Mouse (Mus musculus) embryo, embryonic 11 days (tissue): ENCODE results near the gene Gmppa.
A peak's percentile ranks its signal among the peaks of the same experiment; 100 is the strongest.

Source experiments
- DNase-seq: peaks from one replicate; pipeline ENCODE4 v3.0.0-alpha.2; 2015

Gene Gmppa

DNA sequence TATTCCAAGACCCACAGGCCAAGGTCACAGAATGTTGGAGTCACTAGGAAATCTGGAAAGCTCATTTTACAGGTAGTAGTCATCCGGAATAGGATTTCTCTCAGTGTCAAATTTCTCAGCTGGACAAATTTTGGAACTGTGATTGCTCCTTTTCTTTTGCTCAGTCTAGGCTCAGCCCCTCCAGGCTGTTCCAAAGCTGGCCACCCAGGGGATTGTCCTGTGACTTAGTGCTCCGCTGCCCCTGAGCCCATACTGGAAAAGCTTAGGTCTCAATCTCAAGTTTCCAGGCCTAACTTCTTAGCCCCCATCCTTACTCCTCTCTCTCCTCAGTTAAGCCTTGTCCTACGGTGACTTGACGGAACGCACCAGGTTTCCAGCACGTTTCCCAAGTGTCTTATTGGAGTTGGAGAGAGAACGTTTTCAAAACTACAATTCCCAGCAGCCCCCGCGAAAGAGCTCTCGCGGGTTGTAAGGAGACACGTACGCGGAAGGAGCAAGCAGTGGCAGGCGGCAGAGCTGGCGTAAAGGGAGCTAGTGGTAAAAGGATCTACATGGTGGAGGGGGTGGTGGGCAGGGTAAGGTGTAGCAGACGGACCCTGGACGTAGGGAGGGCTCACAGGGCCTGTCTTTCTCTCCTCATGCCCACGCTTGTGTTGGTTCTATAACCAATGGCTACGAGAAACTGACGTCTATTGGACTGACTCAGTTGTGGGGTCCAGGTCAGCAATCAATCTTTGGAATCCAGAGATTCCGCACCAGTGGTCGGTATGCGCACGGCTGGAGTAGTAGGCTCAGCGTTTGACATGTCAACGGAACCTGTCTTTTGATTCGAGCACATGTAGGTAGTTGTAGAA, at the start of gene Gmppa:
Gene Gmppa (plus strand): TSS at position 456 of the 854 bp plus-strand sequence.
- peak; percentile 92 for DNase-seq

DNA sequence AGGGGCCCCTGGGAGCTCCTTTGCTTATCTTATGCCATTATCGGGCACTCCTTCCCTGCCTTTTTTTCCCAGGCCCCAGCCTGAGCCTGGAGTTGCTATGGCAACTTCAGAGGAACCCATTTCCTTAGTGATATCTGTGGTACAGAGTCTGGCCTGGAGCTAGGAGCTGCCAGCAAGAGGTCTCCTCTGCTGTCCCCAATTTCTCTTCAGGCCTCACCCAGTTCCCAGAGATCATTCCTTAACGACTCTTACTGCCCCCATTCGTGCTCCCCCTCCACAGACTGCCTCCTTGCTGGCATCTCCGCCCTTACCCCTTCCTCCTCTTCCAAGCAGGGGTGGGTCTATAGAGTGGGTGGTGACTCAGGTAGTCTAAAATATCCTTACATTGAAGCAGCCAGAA, 49.6 kb upstream of the Gmppa start:
- DNase-seq: no peak

DNA sequence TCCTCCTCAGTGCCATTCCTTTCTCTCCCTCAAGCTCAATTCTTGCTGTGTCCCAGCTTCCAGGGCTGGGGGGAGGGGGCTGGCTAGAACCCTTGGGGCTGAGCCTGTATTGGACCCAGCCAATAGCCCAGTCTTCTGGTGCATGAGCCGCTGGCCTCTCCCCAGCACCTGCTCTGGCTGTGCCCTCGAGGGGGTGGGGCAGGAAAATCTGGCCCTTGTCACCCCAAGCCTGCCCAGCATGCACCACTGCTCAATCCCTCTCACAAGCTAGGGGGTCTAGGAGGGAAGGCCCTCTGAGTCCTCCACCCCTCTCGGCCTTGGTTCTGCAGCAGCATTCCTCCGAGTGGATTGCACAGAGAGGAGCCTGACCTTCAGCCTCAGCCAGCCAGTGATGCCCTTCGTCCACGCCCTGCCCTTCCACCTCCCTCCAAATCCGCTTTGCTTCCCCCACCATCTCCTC, 48.2 kb upstream of the Gmppa start:
- DNase-seq: no peak

DNA sequence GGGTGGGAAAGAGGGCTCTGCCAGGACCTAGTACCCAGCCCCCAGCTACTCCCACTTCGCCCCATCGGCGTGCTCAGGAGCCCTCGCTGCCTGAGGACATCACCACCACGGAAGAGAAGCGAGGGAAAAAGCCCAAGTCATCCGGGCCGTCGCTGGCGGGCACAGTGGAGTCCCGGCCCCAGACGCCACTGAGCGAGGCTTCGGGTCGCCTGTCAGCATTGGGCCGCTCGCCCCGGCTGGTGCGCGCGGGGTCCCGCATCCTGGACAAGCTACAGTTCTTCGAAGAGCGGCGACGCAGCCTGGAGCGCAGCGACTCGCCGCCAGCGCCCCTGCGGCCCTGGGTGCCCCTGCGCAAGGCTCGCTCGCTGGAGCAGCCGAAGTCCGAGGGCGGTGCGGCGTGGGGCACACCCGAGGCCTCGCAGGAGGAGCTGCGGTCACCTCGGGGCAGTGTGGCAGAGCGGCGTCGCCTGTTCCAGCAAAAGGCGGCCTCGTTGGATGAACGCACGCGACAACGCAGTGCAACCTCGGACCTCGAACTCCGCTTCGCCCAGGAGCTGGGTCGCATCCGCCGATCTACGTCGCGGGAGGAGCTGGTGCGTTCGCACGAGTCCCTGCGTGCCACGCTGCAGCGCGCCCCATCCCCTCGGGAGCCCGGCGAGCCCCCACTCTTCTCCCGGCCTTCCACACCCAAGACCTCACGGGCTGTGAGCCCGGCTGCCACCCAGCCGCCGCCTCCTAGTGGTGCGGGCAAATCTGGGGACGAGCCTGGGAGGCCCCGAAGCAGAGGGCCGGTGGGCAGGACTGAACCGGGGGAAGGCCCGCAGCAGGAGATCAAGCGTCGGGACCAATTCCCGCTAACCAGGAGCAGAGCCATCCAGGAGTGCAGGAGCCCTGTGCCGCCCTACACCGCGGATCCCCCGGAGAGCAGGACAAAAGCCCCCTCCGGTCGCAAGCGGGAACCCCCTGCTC, 47.5 kb upstream of the Gmppa start:
- DNase-seq: peak; percentile 62

DNA sequence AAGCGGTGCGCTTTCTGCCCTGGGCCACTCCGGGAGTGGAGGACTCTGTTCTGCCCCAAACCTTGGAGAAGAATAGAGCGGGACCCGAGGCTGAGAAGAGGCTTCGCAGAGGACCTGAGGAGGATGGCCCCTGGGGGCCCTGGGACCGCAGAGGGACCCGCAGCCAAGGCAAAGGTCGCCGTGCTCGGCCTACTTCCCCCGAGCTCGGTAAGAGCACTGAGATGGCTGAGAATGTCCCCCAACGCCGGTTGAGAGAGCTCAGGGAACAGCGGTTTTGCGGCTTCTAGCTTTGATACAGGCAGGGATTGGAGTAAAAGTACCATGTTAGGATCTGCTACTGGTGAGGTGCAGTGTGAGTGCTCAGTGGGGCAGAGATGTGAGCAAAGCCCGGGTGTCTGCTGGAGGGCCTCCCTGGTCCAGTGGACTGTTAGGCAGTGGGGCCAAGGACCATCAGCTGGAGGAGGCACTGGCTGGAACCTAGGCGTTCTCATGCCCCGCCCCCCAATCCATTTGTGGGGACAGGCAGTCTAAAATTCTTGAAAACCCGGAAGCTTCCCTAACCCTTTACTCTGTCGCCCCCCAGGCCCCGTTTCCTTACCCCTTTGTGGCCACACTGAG, 46.7 kb upstream of the Gmppa start:
- DNase-seq: no peak

DNA sequence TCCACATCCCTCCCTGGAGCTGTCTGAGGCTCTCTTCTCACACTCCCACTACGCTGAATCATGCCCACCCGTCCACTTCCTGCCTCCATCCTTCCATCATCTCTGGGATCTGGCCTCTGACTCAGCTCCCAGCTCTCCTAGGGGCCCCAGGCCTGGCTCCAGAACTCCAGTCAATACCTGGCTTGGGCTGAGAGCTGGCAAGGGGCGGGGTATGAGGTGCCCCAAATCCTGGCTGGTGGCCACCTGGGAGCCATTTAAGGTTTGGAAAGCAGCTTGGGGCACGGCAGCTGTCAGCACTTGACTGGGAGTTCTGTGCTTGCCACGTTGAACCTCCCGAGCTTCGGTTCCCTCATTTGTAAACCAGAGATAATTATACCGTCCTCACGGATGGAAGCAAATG, 42.6 kb upstream of the Gmppa start:
- no peak for DNase-seq

DNA sequence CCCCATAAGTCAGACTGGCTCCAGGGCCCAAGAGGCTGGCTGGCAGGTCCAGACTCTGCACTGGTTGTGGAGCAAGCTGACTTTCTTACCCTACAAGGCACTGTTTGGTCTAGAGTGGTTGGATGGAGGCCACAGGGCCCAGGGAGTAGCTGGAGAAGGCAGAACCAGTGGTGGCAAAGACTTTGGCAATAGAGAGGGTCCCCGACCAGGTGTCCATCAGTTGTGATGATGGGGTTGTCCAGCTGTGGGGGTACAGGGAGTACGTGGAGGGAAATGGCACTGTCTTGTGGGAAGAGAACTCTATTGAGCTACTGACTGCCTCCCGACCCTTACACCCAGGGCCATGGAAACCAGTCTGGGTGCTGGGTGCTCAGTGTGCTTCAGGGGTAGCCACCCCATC, 41.9 kb upstream of the Gmppa start:
- no peak for DNase-seq

DNA sequence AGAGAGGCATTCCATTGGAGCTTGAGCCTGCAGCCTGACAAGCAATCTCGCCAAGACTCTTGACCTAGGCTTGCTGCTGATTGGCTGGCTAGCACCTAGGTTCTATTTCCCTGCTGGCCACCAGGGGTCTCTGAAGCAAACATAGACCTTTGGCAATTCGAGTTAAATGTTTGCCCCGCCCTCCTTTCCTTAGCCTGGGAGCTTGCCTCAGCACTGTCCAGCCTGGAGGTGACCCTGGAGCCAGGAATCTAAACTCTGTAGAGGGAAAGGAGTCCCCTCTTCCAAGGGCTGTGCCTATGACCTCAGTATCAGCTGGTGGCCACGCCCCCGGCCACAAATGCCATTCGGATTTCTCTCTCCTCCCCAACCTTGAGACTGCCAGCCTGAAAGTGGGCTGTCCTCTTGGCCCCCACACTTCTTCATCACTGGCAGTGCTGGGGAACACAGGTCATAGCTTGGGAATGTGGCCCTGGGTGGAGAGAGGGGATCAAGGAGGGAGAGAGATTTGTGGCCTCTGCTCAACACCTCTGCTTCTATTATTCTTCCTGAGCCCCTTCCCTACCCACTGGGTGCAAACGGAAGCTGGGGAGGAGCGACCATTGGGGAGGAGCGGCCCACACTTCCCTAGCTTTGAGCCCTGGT, 36.8 kb upstream of the Gmppa start:
- peak; percentile 92 for DNase-seq

DNA sequence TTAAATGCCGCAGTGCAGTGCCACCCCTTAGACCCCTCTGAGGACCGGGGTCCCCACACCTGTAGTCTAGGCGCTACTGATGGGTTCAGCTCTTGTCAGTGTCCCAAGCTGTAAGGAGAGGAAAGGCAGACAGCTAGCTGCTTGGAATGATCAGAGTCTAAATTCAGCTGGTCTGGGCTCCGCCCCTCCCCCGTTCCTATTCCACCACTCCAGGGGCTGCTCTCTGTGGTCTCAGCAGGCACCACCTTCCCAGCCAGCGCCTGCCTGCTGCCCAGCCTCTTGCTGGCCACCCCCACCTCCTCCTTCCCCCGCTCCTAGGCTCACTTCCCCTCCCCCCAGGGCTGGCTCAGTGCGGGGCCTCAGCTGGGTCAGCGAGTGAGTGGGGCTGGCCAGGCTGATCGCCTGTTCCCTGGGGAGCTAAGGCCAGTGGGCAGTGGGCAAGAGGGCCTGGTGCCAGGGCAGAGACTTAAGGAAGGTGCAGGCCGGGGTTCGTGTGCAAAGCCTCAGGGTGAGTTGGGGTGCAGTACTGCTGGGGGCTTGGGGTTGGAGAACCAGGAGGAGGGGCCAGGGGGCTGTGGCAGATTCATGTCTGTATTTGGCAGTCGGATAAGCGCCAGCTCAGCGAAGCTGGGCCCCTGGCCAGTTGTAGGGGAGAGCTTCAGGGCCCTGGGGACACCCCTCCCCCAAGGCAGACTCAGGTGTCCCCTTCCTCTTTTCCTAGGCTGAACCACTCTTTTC, 35.8 kb upstream of the Gmppa start:
- peak; percentile 91 for DNase-seq

DNA sequence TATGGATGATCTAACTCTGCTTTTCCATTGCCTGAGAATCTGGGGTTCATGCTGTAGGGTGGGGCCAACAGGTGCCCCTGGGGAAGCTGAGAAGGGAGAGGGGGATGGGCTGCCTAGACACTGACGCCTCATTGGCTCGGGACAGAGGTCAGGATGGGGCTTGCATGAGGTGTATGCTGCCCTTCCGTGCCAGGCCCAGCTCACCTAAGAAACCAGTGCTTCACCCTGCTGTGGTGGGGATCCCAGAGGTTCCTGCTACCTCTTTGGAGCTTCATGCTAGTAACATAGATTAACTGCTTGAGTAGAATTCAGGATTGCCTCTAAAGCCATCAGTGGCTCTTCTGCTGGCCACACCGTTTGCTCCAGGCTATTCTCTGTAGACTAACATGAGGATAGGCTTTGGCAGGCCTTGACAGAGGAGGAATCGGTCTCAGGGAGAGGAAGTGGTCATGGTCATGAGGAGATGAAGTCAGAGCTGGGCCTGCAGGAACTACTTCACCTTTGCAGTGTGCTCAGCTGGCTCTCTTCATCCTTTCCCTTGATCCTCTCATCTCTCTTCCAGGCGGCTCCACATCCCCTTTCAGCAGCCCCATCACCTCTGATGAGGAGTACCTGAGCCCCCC, 35.1 kb upstream of the Gmppa start:
- no peak for DNase-seq

DNA sequence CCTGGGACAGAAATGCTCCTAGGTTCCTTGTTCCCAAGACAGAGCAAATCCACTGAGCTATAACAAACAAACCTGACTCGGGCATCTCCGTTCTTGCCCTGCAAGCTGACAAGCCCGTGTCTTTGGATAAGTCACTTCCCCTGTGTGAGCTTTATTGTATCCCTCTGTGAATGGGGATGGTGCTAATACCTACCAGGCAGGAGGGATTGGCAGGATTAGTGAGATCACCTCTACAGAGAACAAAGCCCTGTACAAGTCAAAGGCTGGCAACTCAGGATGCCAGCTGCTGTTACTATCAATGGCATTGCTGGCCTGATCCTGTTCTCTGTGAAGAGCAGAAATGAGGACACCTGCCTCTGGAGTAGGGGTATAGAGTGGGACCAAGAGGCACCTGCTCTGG, 30.2 kb upstream of the Gmppa start:
- DNase-seq: no peak

DNA sequence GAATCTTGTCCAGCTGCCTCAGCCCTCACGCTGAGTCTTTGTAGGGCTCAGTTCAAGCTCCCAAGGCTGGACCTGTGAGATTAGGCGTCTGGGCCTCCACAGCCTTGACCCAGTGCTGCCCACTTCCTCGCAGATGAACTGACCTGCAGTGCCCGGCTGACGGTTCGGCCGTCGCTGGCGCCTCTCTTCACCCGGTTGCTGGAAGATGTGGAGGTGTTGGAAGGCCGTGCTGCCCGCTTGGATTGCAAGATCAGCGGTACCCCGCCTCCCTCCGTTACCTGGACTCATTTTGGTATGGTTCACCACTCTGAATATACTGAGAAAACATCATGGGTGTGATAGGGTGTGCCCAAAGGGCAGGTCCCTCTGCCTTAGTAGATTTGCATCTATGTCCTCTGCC, 29.6 kb upstream of the Gmppa start:
- no peak for DNase-seq

DNA sequence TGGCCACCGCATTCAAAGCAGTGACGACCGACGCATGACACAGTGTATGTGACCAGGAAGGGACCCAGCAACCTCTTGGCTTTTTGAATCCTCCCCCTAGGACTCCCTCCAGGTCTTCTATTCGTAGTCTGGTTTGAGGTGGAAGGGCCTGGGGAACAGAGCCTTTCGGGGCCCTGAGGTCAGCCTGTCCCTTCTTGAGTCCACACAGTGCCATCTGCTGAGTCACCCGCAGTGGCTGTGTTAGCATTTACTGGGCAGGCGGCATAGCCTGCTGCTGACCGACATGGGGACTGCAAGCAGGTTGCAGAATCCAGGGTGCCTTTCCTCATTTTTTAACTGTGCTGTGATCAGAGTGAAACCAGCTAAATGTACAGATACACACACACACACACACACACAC, 28.7 kb upstream of the Gmppa start:
- DNase-seq: no peak

DNA sequence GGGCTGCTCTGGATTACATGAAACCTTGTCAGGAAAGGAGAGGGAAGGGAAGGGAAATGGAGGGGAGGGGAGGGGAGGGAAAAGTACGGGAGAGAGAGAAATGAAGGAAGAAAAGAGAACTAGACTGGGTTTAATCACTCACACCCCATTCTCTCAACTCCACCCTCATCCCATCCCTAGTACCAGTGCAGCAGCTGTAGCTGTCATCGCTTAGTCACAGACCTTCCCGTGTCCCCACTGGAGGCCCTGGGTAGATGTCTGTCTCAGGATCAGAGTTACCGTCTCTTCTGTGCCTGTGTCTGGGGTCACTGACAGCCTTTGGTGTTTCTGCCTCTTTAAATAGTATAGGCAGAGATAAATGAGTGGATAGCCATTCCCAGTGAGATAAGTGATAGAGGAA, 27.5 kb upstream of the Gmppa start:
- DNase-seq: no peak

DNA sequence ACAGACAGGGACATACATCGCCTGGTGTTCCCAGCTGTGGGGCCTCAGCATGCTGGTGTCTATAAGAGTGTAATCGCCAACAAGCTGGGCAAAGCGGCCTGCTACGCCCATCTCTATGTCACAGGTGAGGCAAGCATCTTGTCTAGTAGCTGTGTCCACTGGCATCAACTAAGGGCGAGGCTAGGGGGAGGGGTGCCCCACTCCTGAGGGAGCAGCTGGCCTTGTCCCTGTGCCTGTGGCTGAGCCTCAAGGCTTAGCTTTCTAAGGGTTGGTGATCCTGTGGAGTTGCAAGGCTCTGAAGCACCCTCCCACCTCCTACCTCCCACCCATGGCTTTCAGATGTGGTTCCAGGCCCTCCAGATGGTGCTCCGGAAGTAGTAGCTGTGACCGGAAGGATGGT, 25.8 kb upstream of the Gmppa start:
- no peak for DNase-seq

DNA sequence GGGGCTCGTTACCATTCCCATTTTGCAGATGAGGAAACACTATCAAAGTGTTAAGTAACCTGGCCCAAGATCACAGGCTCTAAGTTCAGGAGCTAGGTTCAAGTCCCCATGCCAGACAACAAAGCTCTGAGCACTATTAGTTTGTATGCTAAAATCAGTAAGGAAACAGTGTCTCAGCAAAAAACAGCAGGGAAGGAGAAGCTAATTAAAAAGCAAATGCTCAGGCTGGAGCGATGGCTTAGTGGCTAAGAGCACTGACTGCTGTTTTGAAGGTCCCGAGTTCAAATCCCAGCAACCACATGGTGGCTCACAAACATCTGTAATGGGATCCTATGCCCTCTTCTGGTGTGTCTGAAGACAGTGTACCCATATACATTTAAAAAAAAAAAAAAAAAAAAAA, 23.5 kb upstream of the Gmppa start:
- no peak for DNase-seq

DNA sequence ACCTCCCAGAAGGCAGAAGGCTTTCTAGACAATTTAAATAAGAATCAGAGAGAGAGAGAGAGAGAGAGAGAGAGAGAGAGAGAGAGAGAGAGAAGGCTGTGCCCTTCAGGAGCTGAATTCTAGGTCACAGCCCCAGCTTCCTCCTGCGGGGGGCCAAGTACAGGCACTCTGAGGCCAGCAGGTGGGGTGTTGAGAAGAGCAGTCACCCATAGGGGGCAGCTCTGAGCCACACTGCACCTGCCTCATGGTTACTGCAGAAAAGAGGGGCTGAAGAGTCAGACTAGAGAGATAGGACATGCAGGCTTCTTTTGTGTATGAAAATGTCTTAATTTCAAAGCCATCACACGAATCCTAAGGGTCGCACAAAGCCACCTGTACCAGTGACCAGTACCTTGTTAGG, 22.0 kb upstream of the Gmppa start:
- peak; percentile 50 for DNase-seq

DNA sequence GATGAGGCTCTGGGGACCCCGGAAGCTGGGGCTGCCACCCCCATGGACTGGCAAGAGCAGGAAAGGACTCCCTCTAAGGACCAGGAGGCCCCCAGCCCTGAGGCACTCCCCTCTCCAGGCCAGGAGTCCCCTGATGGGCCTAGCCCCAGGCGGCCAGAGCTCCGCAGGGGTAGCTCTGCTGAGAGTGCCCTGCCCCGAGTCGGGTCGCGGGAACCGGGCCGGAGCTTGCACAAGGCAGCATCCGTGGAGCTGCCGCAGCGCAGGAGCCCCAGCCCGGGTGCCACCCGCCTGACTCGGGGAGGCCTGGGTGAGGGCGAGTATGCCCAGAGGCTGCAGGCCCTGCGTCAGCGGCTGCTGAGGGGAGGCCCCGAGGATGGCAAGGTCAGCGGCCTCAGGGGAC, 13.9 kb upstream of the Gmppa start:
- peak; percentile 25 for DNase-seq

DNA sequence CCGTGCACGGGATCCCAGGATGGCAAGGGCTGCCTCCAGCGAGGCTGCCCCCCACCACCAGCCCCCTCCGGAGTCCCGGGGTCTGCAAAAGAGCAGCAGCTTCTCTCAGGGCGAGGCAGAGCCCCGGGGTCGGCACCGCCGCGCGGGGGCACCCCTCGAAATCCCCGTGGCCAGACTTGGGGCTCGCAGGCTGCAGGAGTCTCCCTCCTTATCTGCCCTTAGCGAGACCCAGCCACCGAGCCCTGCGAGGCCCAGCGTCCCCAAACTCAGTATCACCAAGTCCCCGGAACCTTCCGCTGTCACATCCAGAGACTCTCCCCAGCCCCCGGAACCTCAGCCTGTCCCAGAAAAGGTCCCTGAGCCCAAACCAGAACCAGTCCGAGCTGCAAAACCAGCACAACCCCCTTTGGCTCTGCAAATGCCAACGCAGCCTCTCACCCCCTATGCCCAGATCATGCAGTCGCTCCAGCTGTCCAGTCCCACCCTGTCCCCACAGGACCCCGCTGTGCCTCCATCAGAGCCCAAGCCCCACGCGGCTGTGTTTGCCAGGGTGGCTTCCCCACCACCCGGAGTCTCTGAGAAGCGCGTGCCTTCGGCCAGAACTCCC, 13.4 kb upstream of the Gmppa start:
- DNase-seq: no peak

DNA sequence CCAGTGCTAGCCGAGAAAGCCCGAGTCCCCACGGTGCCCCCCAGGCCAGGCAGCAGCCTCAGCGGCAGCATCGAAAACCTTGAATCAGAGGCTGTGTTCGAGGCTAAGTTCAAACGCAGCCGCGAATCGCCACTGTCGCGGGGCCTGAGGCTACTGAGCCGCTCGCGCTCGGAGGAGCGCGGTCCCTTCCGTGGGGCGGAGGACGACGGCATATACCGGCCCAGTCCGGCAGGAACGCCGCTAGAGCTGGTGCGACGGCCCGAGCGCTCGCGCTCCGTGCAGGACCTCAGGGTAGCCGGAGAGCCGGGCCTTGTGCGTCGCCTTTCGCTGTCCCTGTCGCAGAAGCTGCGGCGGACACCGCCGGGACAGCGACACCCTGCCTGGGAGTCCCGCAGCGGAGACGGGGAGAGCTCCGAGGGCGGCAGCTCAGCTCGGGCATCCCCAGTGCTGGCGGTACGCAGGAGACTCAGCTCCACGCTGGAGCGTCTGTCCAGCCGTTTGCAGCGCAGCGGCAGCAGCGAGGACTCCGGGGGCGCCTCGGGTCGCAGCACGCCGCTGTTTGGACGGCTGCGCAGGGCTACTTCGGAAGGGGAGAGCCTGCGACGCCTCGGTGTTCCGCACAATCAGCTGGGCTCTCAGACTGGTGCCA, 12.8 kb upstream of the Gmppa start:
- DNase-seq: peak; percentile 74
